Mouse (Mus musculus): ENCODE data around the gene Cfap43. TPM values are rescaled to one million over a fixed set of nuclear protein-coding genes. Genes with fewer than 3 reads are reported as not detected.

The Cfap43 gene
- polyA plus RNA-seq (2021; fragmentation: Nextera tagmentation) = 0.23 and 0.26 TPM in 2 replicates
- long read RNA-seq, experiment 1, partial matches to known transcripts = 0 of 3 reads
- long read RNA-seq, experiment 1, other reads (novel, unspliced or antisense) = 3 of 3 reads
- long read RNA-seq, experiment 2 = 0 reads

DNA sequence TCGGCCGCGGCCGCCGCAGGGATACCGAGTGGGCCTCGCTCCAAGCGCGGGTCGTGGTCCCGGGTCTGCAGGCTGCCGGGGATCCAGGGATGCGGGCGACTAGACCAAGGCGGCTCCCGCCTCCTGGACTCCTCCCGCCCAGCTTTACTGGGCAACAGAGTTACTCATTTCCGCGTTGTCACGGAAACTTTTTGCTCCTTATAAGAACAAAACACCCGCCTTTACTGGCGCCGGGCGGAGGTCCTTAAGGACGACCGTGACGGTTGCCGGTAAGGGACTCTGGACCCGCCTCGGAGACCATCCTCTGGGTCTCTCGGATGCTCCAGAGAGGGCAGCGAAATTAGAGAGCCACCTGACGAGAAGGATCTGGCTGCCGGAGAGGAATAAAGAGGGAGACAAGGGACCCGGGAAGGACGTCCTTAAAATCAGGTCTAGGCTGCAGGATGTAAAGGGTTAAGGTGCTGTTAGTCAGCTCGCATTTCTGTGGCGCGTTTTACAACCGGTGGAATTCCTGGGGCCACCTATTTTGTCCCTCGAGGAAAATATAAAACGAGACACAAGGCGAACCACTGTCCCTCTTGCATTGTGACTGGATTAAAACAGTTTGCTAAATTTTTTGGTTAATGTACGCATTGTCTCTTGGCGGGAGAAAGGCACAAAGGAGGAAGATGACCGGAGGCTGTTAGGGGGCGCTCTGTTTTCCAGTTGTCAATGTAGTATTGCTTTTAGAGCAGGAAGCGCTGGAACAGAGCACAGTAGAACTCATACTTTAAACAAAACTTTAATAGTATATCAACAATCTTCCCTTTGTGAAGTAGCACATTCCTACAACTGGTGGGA, at the start of gene Cfap43, which contains the start of gene Itprip:
Gene Cfap43, minus strand, starts transcription at position 162 of the 840 bp plus-strand sequence.
Gene Itprip, minus strand, starts transcription at position 174 of the 840 bp plus-strand sequence.

DNA sequence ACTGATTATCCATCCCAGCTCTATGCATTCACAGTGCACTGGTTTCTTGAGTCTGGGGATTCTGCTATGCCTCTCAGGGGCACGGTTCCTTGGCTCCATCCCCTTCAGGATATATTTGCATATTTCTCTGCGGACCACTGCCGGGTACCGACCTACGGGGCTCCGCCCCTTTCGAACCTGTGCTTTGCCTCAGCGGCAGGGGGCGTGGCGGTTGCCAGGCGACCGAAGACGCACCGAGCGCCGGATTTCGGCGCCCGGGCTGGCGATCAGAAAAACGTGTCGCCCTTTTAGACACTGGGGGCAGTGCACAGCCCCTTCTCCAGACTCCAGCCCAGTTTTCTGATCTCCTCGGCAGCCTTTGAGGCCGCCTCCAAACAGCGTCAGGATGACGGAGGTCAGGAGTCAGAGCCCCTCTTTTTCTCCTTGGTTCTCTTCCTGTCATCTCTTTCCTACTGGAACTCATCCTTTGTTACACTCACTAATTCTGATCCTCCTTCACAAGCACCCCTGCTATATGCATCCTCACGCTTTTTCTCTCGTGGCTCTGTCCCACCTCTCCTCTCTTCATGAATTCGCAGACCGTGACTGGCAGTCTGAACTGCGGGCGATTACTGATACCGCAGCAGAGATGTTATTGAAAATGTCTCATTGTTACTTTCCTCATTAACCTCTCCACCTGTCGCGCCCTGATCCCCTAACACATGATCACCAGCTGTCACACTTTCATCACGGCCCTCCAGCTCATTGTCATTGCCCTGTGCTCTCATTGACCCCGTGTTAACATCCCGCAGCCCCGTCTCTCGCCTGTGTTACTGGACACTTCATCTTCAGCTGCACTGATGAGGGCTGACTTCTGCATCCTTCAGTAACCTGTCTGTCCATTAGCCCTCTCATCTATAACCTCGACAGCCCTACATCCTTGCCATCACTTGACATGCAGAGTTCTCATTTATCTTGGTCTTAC, 18.6 kb upstream of the Cfap43 start, which contains the start of gene Cfap58:
Gene Cfap58, plus strand, starts transcription at position 233 of the 964 bp plus-strand sequence.

DNA sequence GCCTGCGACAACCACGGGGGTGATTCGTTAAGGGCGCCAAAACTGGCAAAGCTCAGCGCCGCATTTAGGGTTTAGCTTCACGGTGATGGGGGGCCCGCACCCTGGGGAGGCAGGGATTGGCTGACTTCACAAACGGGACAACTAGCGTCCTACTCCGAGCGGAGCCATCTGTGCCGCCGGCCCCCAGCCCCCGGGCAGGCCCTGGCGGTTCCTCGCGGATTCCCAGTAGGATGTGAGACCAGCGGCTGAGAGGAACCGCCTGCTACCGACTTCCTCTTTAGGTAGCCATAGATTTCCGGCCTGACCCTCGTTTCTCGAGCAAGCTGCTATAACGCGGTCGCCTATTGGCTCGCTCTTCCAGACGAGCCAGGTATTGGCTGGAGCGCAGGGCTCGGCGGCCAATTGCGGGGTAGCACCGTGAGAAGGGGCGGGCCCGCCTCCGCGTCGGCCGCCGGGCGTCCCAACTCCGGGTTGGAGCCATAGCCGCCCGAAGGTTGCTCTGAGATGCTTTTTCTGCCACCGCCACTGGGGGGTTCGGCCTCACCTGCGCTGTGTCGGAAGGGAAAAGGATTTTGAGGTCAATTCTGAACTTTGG, 53.6 kb downstream of the Cfap43 start, which contains the start of gene Gsto2:
Gene Gsto2, plus strand, starts transcription at position 182 of the 595 bp plus-strand sequence.

GRCm38 (mm10) chr19:47854796-47855783, 64.0 kb downstream of the Cfap43 start, which contains the start of gene Gsto1:
Gsto1 (plus strand) TSS chr19:47854970.

DNA sequence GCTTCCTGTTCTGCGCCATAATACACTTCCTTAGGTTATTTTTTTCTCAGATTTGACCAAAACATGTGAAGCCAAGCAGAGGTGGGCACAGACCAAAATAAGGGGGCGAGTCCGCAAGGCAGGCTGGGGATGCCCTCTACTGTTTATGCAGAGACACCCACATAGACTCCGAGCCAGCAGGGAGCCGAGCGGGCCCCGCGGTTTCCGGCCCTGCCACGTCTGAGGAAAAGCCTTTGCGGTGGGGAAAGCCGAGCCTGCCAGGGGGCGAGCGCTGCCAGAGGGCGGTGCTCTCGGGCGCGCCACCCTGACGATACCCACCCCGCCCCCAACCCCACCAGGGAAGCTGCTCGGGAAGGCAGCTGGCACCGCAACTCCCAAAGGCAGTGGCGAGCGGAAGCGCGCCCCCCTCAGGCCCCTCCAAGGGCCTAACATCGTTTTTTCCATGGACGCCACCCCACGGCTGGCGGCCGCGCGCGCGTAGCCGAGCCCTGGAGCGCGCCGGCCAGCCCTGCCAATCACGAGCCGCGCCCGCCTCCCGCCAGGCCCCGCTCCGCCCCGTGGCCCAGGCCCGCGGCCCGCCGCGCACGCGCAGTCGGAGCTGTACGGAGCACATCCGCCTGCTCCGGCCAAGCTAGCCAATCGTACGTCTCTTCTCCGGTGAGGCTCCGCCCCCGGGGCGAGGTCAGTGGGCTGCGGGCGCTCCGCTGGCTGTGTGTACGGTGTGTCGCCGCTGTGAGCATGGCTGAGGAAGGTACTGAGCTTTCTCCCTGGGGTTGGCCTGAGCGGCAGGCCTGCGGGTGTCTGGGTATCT, 187.8 kb downstream of the Cfap43 start, which contains the start of gene Sfr1:
Gene Sfr1, plus strand, starts transcription at position 612 of the 811 bp plus-strand sequence.

GRCm38 (mm10) chr19:47691994-47692393, 227.1 kb downstream of the Cfap43 start, which contains the start of gene Col17a1:
Col17a1 (minus strand) TSS chr19:47692094.

Other genes starting within 250 kb of the Cfap43 start
- 0.09 and 0.10 TPM in 2 replicates for gene Col17a1, start 227.2 kb downstream of the Cfap43 start, polyA plus RNA-seq (2021; fragmentation: Nextera tagmentation)
- gene Sfr1, start 187.6 kb downstream of the Cfap43 start, polyA plus RNA-seq (2021; fragmentation: Nextera tagmentation) = 150 and 151 TPM in 2 replicates
- gene Gsto1, start 64.3 kb downstream of the Cfap43 start, polyA plus RNA-seq (2021; fragmentation: Nextera tagmentation) = 56.0 and 61.9 TPM in 2 replicates
- 2.7 and 3.8 TPM in 2 replicates for gene Gsto2, start 53.8 kb downstream of the Cfap43 start, polyA plus RNA-seq (2021; fragmentation: Nextera tagmentation)
- gene Itprip, start within 50 bp of the Cfap43 start, polyA plus RNA-seq (2021; fragmentation: Nextera tagmentation) = 0.20 and 0.30 TPM in 2 replicates
- gene Cfap58, start 18.4 kb upstream of the Cfap43 start, polyA plus RNA-seq (2021; fragmentation: Nextera tagmentation) = 0.21 and 0.26 TPM in 2 replicates

Measured in left cerebral cortex, adult 6 months (tissue).